Mouse (Mus musculus) frontal cortex, adult 2 months (tissue): ENCODE results near the gene Syk. TPM values are rescaled to one million over a fixed set of nuclear protein-coding genes. Genes with fewer than 3 reads are reported as not detected.

Experiments
- DNase-seq, 2 experiments: peaks; one replicate each; pipeline ENCODE4 v3.0.0; 2022; ENCODE audit warnings: low spot score in 1 of 2; ENCODE audit errors: extremely low spot score in 1 of 2
- polyA plus RNA-seq: library from polyadenylated mRNA; depleted of rRNA; stranded (reverse); fragments of >200 nt; gene quantifications from 2 replicates; pipeline ENCODE4 v1.2.3, GENCODE M21; 2012; rRNA removed

Syk gene
- polyA plus RNA-seq, 1 experiment = 3.3 TPM

- no peak for DNase-seq
Observed at GRCm38 (mm10) chr13:52692311-52692710, 109.3 kb downstream of the Syk start.

- DNase-seq = no peak
Observed at GRCm38 (mm10) chr13:52694857-52695256, 111.9 kb downstream of the Syk start.

Other genes starting within 250 kb of the Syk start
- 126 and 129 TPM in 2 replicates for gene Diras2, start 51.9 kb upstream of the Syk start, polyA plus RNA-seq